Mouse (Mus musculus): Measurements from ENCODE around the gene Tbc1d22a.

DNA sequence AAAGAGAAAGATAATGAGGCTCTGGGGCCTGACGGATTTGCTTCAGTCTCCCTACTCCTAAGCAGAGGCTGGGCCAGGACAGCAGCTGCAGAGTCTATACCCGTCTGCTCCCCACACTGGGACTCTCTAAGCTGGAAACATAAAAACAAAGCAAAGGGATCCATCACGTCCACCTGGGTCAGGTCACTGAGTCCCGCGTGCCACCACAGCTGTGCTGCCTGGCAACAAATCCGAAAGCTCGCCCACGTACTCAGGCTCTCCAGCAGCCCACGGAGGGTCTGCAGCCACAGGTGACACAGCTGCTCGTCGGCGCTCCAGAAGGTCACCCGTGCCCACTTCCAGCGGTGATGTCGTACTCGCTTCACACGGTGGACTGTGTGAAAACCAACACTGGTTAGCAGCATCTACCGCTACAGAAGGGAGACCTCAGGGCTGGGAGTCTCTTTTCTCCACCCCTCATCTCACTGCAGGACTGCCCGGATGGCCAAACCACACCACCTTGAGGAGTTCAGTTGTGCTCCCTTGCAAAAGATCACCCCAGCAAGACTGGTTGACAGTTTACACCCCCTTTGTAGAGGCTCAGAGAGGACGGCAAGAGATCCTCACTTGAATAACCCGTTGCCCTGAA is 49.4 kb upstream of the Tbc1d22a start:
- TF ChIP-seq POLR2AphosphoS2 (IDR thresholded peaks at IDR 0.05; ENCODE audit: insufficient read length, low read depth): no peak
- no peak for TF ChIP-seq USF1 (IDR thresholded peaks at IDR 0.05; ENCODE audit: low read depth)
- no peak for TF ChIP-seq MAX (IDR thresholded peaks at IDR 0.05; ENCODE audit: low read depth)
